Mouse (Mus musculus) liver, adult 2 months (tissue): ENCODE data around the gene Kcnh4.

Experiments used
- CTCF ChIP-seq: fragments of 200-500 bp; IDR thresholded peaks from 2 replicates; pipeline ENCODE4 v1.5.1; 2011; ENCODE audit warnings: low read depth, low read length, control low read depth
- POLR2A ChIP-seq: fragments of 200-500 bp; IDR thresholded peaks from 2 replicates; pipeline ENCODE4 v1.6.1; 2011; ENCODE audit warnings: low read length, control low read depth; ENCODE audit not compliant: insufficient read depth; ENCODE audit errors: extremely low read depth

GRCm38 (mm10) chr11:100754021-100754692, 5.6 kb downstream of the Kcnh4 start:
- no peak for TF ChIP-seq POLR2A
- TF ChIP-seq CTCF: no peak
